In genomic region chr11:52765678-52766254, GRCm38 (mm10) we compare ENCODE assay signal across 9 mouse cellular contexts. TPM values are rescaled to one million over a fixed set of nuclear protein-coding genes. Genes with fewer than 3 reads are reported as not detected.
A peak's percentile ranks its signal among the peaks of the same experiment; 100 is the strongest.
DNase-seq lines count a peak whose midpoint lies in the region; ATAC-seq and TF ChIP-seq lines count a peak whose summit lies in the region.
"Had no signal": no experiment of that assay in that cellular context is flagged by ENCODE, and none has a peak within 500 bp of the region (broad histone marks: within the 10 kb centered on the region; RNA-seq: fewer than 3 reads in every experiment).

No protein-coding gene starts in this region.

- peak; percentile 67 for ATAC-seq in intestine, embryonic 15.5 days
- peak; percentile 44; the same call in 1 of the 2 replicates for ATAC-seq in midbrain, postnatal 0 days (ENCODE audit: low FRiP score)

- no peaks in the 10 kb centered on the region for H3K9me3 ChIP-seq in intestine, embryonic 15.5 days
- H3K9me3 ChIP-seq in limb, embryonic 10.5 days (replicated peaks) = no peaks in the 10 kb centered on the region
- H3K9me3 ChIP-seq in midbrain, postnatal 0 days (ENCODE audit: low read length) = no peaks in the 10 kb centered on the region

- DNase-seq in R1 (ENCODE audit: low read depth, low spot score) = peak; percentile 70
- DNase-seq in cerebellum, adult 9-10 months = peak; percentile 62
- peak; percentile 23 to 52 for DNase-seq in frontal cortex, postnatal 10 days (ENCODE audit: low spot score in 2 of 2)
- DNase-seq in limb, embryonic 10.5 days (ENCODE audit: low spot score) = peak; percentile 41
- DNase-seq in midbrain, postnatal 0 days (ENCODE audit: low spot score) = peak; percentile 88
- peak; percentile 27 to 52 for DNase-seq in thymus, postnatal 10 days (ENCODE audit: low spot score in 2 of 2)
- DNase-seq in spleen, postnatal 14 days (ENCODE audit: low spot score in 2 of 2) = no peak

- WGBS in intestine, embryonic 15.5 days = 3% methylated on average over 21 of the region's 21 CpGs
- 3% methylated on average over 21 of the region's 21 CpGs for WGBS in limb, embryonic 10.5 days
- 3% methylated on average over 21 of the region's 21 CpGs for WGBS in midbrain, postnatal 0 days

- peak overlapping the region; percentile 51; the same call in 1 of the 2 replicates for H3K9ac ChIP-seq in intestine, embryonic 15.5 days
- H3K9ac ChIP-seq in midbrain, postnatal 0 days (replicated peaks; ENCODE audit: low read length, poor library complexity, severe bottlenecking) = no peak overlapping the region

- peaks cover 39% of the 10 kb centered on the region for H3K27me3 ChIP-seq in intestine, embryonic 15.5 days (replicated peaks)
- peaks cover 83% of the 10 kb centered on the region for H3K27me3 ChIP-seq in limb, embryonic 10.5 days (ENCODE audit: low read depth, poor library complexity, severe bottlenecking)
- peaks cover 30% of the 10 kb centered on the region for H3K27me3 ChIP-seq in midbrain, postnatal 0 days (ENCODE audit: insufficient read depth, low read length)

- no peak overlapping the region for H3K27ac ChIP-seq in intestine, embryonic 15.5 days
- H3K27ac ChIP-seq in limb, embryonic 10.5 days = no peak overlapping the region
- H3K27ac ChIP-seq in midbrain, postnatal 0 days (ENCODE audit: low read depth, low read length) = no peak overlapping the region

- H3K4me3 ChIP-seq in intestine, embryonic 15.5 days (replicated peaks) = peak overlapping the region; percentile 50
- H3K4me3 ChIP-seq in limb, embryonic 10.5 days = peak overlapping the region; percentile 59
- H3K4me3 ChIP-seq in midbrain, postnatal 0 days (ENCODE audit: low read depth, low read length) = peak overlapping the region; percentile 67
- H3K4me3 ChIP-seq: myocyte had no signal

- H3K4me1 ChIP-seq in intestine, embryonic 15.5 days (replicated peaks) = peaks cover 15% of the 10 kb centered on the region
- H3K4me1 ChIP-seq in limb, embryonic 10.5 days = peaks cover 20% of the 10 kb centered on the region
- H3K4me1 ChIP-seq in midbrain, postnatal 0 days (ENCODE audit: insufficient read depth, low read length) = peaks cover 8% of the 10 kb centered on the region; the same call in 1 of the 2 replicates

- peak; percentile 85 for TF ChIP-seq CTCF in midbrain, postnatal 0 days (IDR thresholded peaks at IDR 0.05)

- peak overlapping the region; percentile 98 for H3K4me2 ChIP-seq in intestine, embryonic 15.5 days (replicated peaks)
- peak overlapping the region; percentile 100 for H3K4me2 ChIP-seq in midbrain, postnatal 0 days (ENCODE audit: low read depth, low read length, poor library complexity, severe bottlenecking)

- H3K36me3 ChIP-seq in intestine, embryonic 15.5 days = no peaks in the 10 kb centered on the region
- no peaks in the 10 kb centered on the region for H3K36me3 ChIP-seq in limb, embryonic 10.5 days
- H3K36me3 ChIP-seq in midbrain, postnatal 0 days (ENCODE audit: insufficient read depth, low read length) = no peaks in the 10 kb centered on the region

RNA-seq across cellular contexts. Expression of gene Fstl4, which starts 1.3 kb away (rescaled TPM):
- polyA plus RNA-seq in intestine, embryonic 15.5 days (2015; fragmentation: Nextera tagmentation; extraction: Ambion mirVana) = 5.3 and 6.1 TPM in 2 replicates
- polyA plus RNA-seq in limb, embryonic 10.5 days (2016; fragmentation: Nextera tagmentation; extraction: Ambion mirVana) = 0.13 TPM in 1 of 2 replicates, not detected in the other
- total RNA-seq in midbrain, postnatal 0 days (2014; rRNA removed) = 7.1 and 7.6 TPM in 2 replicates
- 9.1 and 9.4 TPM in 2 replicates for polyA plus RNA-seq in midbrain, postnatal 0 days (2015; fragmentation: Nextera tagmentation; extraction: Ambion mirVana)
- polyA plus RNA-seq: myocyte had no signal

Comparison
In these comparisons a context has a peak if more than half of its experiments do, and no peak if none do; other contexts are left out.
1. DNase-seq: peak in R1 (single experiment), cerebellum, adult 9-10 months (single experiment), frontal cortex, postnatal 10 days (2 of 2), limb, embryonic 10.5 days (single experiment), midbrain, postnatal 0 days (single experiment) and thymus, postnatal 10 days (2 of 2); none in spleen, postnatal 14 days (0 of 2).
2. Peak in every context shown above with its lines, with median percentiles within 50 percentile points of each other: H3K4me3 ChIP-seq.